Mouse (Mus musculus) adrenal gland, adult 18-20 months (tissue): ENCODE measurements around the gene Dmrtc1b. TPM values are rescaled to one million over a fixed set of nuclear protein-coding genes. Genes with fewer than 3 reads are reported as not detected.
"Not testable (repeated sequence)": the region's sequence is repeated elsewhere in the genome, so short reads cannot be mapped to it uniquely, and the experiment has no call there.

ENCODE experiments used
- DNase-seq, 2 experiments: peaks; one replicate each; pipeline ENCODE4 v3.0.0; 2021 to 2022; ENCODE audit warnings: low spot score in 2 of 2
- long read RNA-seq, 2 experiments: library from polyadenylated mRNA; stranded (forward); transcript quantifications; one replicate each; pipeline ENCODE4 v2.0.0; 2021
- total RNA-seq, 2 experiments: library from RNA; stranded (reverse); gene quantifications; 1 replicate in 1 of 2; 2 replicates in 1 of 2; pipeline ENCODE4 v1.2.3; 2021

Gene Dmrtc1b
- total RNA-seq, result not detected
- long read RNA-seq, experiment 1, result 0 reads
- long read RNA-seq, experiment 2, result 0 reads

GRCm38 (mm10) chrX:102707535-102707934, at the start of gene Dmrtc1b, which contains the start of gene Gm9112:
Gene Dmrtc1b, plus strand, starts transcription at chrX:102707865.
Gene Gm9112, minus strand, starts transcription at chrX:102707635.
- DNase-seq, result not testable (repeated sequence)

- no peak for DNase-seq
Observed at GRCm38 (mm10) chrX:102660712-102661111, 47.0 kb upstream of the Dmrtc1b start.

- no peak for DNase-seq
Observed at GRCm38 (mm10) chrX:102666641-102667040, 41.0 kb upstream of the Dmrtc1b start.

GRCm38 (mm10) chrX:102684706-102685105, 23.0 kb upstream of the Dmrtc1b start:
- not testable (repeated sequence) for DNase-seq

- not testable (repeated sequence) for DNase-seq
Observed at GRCm38 (mm10) chrX:102686872-102687271, 20.8 kb upstream of the Dmrtc1b start, which contains the start of gene Gm3880. Gene Gm3880, minus strand, starts transcription at chrX:102686972.

GRCm38 (mm10) chrX:102689252-102689651, 18.4 kb upstream of the Dmrtc1b start:
- DNase-seq, result peak; percentile 10 to 19

GRCm38 (mm10) chrX:102700636-102701035, 7.0 kb upstream of the Dmrtc1b start:
- not testable (repeated sequence) for DNase-seq

GRCm38 (mm10) chrX:102724226-102724625, 16.6 kb downstream of the Dmrtc1b start:
- DNase-seq, result not testable (repeated sequence)

Other genes starting within 250 kb of the Dmrtc1b start
- 1 to 10 TPM; 7.2 to 8.3 TPM for gene Hdac8, start 202.5 kb upstream of the Dmrtc1b start, total RNA-seq
- gene Phka1, start 63.6 kb upstream of the Dmrtc1b start, total RNA-seq, result 10 to 100 TPM; 13.0 to 15.9 TPM
- 1 to 10 TPM in 1 of 2 experiments, not detected in 1; 5.8 TPM for gene Gm3880, start 20.9 kb upstream of the Dmrtc1b start, total RNA-seq
- not detected for gene Gm9112, start 230 bp upstream of the Dmrtc1b start, total RNA-seq
- not detected for gene Dmrtc1c1, start 95.1 kb downstream of the Dmrtc1b start, total RNA-seq
- gene Dmrtc1c2, start 146.8 kb downstream of the Dmrtc1b start, total RNA-seq, result not detected
- not detected for gene 1700031F05Rik, start 160.1 kb downstream of the Dmrtc1b start, total RNA-seq
- gene Dmrtc1a, start 200.8 kb downstream of the Dmrtc1b start, total RNA-seq, result 1 to 10 TPM in 1 of 2 experiments, under 1 TPM in 1; 0.50 to 4.5 TPM
- gene 1700011M02Rik, start 201.0 kb downstream of the Dmrtc1b start, total RNA-seq, result not detected
- gene 1700018G05Rik, start 220.5 kb downstream of the Dmrtc1b start, total RNA-seq, result 1 to 10 TPM in 1 of 2 experiments, not detected in 1; 9.2 TPM